Comparison of ENCODE assay signal across 25 mouse cellular contexts in genomic region chr11:110414263-110414662, GRCm38 (mm10).
"Had no signal": no experiment of that assay in that cellular context is flagged by ENCODE, and none has a peak within 500 bp of the region (broad histone marks: within the 10 kb centered on the region; RNA-seq: fewer than 3 reads in every experiment).

No protein-coding gene starts in this region.

- H3K9ac ChIP-seq: heart, embryonic 12.5 days; hindbrain, embryonic 12.5 days; hindbrain, embryonic 14.5 days; intestine, embryonic 15.5 days; limb, embryonic 13.5 days had no signal

- H3K36me3 ChIP-seq: heart, embryonic 12.5 days; hindbrain, embryonic 12.5 days; intestine, embryonic 15.5 days; limb, embryonic 13.5 days had no signal

- H3K27me3 ChIP-seq: heart, embryonic 12.5 days; hindbrain, embryonic 12.5 days; intestine, embryonic 15.5 days; limb, embryonic 13.5 days had no signal

- H3K27ac ChIP-seq: heart, embryonic 10.5 days; hindbrain, embryonic 10.5 days; hindbrain, embryonic 12.5 days; hindbrain, embryonic 14.5 days; intestine, embryonic 15.5 days; layer of hippocampus, adult 2 months; left cerebral cortex, adult 2 months; limb, embryonic 13.5 days had no signal

- ATAC-seq: hindbrain, embryonic 16.5 days; inflammation-experienced regulatory T-cells, adult 6 months; intestine, embryonic 15.5 days; intestine, postnatal 0 days had no signal

- H3K4me2 ChIP-seq: heart, embryonic 12.5 days; hindbrain, embryonic 12.5 days; hindbrain, embryonic 14.5 days; intestine, embryonic 15.5 days; limb, embryonic 13.5 days; liver, embryonic 11.5 days had no signal

- H3K9me3 ChIP-seq: heart, embryonic 10.5 days; heart, embryonic 12.5 days; hindbrain, embryonic 10.5 days; hindbrain, embryonic 12.5 days; intestine, embryonic 15.5 days; limb, embryonic 13.5 days had no signal

- H3K4me1 ChIP-seq: heart, embryonic 10.5 days; heart, embryonic 12.5 days; hindbrain, embryonic 10.5 days; intestine, embryonic 15.5 days had no signal

- H3K4me3 ChIP-seq: gastrocnemius, adult 2 months; heart, embryonic 10.5 days; heart, embryonic 12.5 days; hindbrain, embryonic 10.5 days; hindbrain, embryonic 12.5 days; intestine, embryonic 15.5 days; layer of hippocampus, adult 2 months; left cerebral cortex, adult 2 months; limb, embryonic 13.5 days had no signal

- DNase-seq: gastrocnemius, adult 2 months; gastrocnemius, postnatal 10 days; gastrocnemius, postnatal 25 days; heart, adult 18-20 months; heart, postnatal 10 days; heart, postnatal 4 days; kidney, adult 18-20 months; kidney, adult 8-10 months; kidney, postnatal 10 days; kidney, postnatal 25 days; kidney, postnatal 4 days; liver had no signal
